Mouse (Mus musculus) ES-Bruce4 (cell line): ENCODE results near the gene Pitpnm2.

Experiments used
- CTCF ChIP-seq: IDR thresholded peaks from one replicate; pipeline ENCODE4 v1.8.1; 2011; ENCODE audit warnings: low read depth, low read length
- EP300 ChIP-seq: IDR thresholded peaks from 2 replicates; pipeline ENCODE4 v1.6.1; 2011; ENCODE audit warnings: low read depth, low read length; ENCODE audit not compliant: insufficient read depth
- POLR2A ChIP-seq: IDR thresholded peaks from one replicate; pipeline ENCODE4 v1.8.1; 2011; ENCODE audit warnings: low read length; ENCODE audit not compliant: insufficient read depth

DNA sequence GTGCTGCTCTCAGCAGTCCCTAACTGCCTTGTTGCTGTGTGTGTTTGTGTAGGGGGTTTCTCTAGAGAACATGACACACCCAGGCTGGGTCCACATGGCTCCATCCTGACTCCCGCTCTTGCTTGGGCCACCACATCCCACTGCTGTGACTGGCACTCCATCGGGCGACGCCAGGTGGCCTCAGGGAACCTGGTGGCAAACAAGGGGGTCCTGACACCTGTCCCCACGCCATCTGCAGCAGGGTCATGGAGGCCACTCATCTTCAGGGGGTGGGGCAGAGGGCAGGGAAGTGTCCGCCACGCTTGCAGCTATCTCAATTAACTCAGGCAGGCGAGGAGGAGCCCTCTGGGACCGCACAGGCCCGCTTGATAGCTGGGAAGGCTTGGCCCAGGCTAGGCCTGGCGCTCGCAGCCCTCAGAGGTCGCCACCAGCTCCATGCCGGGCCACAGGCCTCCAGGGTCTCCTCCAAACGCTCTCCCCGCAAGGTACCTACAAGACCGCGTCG, 154.4 kb downstream of the Pitpnm2 start:
- no peak for TF ChIP-seq CTCF
- TF ChIP-seq EP300 = no peak
- no peak for TF ChIP-seq POLR2A
